Mouse (Mus musculus): Measurements from ENCODE around the gene Gm21983. TPM values are rescaled to one million over a fixed set of nuclear protein-coding genes. Genes with fewer than 3 reads are reported as not detected.

Gene Gm21983
- total RNA-seq, 1 experiment from 2014 or later = not detected

- DNase-seq = no peak
Measured at GRCm38 (mm10) chr7:27185986-27186385, 5.1 kb upstream of the Gm21983 start.

GRCm38 (mm10) chr7:27184964-27185363 is 4.1 kb upstream of the Gm21983 start:
- DNase-seq = peak; percentile 45

GRCm38 (mm10) chr7:27182498-27182897 is 1.6 kb upstream of the Gm21983 start:
- DNase-seq = no peak

GRCm38 (mm10) chr7:27180036-27180435 is 850 bp downstream of the Gm21983 start:
- DNase-seq = peak; percentile 63

- DNase-seq = no peak
Measured at GRCm38 (mm10) chr7:27179217-27179918, 1.5 kb downstream of the Gm21983 start.

GRCm38 (mm10) chr7:27178324-27179216 is 2.3 kb downstream of the Gm21983 start, which contains the start of gene Rab4b:
TSS of gene Rab4b (minus strand) at chr7:27178896.
- DNase-seq = peak; percentile 99

- no peak for DNase-seq
Measured at GRCm38 (mm10) chr7:27177942-27178323, 3.0 kb downstream of the Gm21983 start.

- DNase-seq = no peak
Measured at GRCm38 (mm10) chr7:27174896-27175295, 6.0 kb downstream of the Gm21983 start.

GRCm38 (mm10) chr7:27174496-27174895 is 6.4 kb downstream of the Gm21983 start:
- DNase-seq = no peak

GRCm38 (mm10) chr7:27170981-27171380 is 9.9 kb downstream of the Gm21983 start:
- no peak for DNase-seq

GRCm38 (mm10) chr7:27168371-27168770 is 12.5 kb downstream of the Gm21983 start:
- DNase-seq = no peak

- no peak for DNase-seq
Measured at GRCm38 (mm10) chr7:27167475-27168094, 13.3 kb downstream of the Gm21983 start.

GRCm38 (mm10) chr7:27166614-27167474 is 14.0 kb downstream of the Gm21983 start, which contains the start of gene Egln2:
TSS of gene Egln2 (minus strand) at chr7:27166802.
- DNase-seq = peak; percentile 98

- DNase-seq = peak; percentile 96
Measured at GRCm38 (mm10) chr7:27166229-27166613, 14.7 kb downstream of the Gm21983 start.

GRCm38 (mm10) chr7:27165696-27166095 is 15.2 kb downstream of the Gm21983 start:
- no peak for DNase-seq

- peak; percentile 88 for DNase-seq
Measured at GRCm38 (mm10) chr7:27165007-27165655, 15.8 kb downstream of the Gm21983 start.

GRCm38 (mm10) chr7:27164112-27164947 is 16.6 kb downstream of the Gm21983 start:
- peak; percentile 80 for DNase-seq

GRCm38 (mm10) chr7:27163450-27163805 is 17.5 kb downstream of the Gm21983 start:
- no peak for DNase-seq

- no peak for DNase-seq
Measured at GRCm38 (mm10) chr7:27162780-27163449, 18.0 kb downstream of the Gm21983 start.

GRCm38 (mm10) chr7:27161744-27162143 is 19.1 kb downstream of the Gm21983 start:
- DNase-seq = peak; percentile 68
